Mouse (Mus musculus): ENCODE measurements around the gene Ift172. TPM values are rescaled to one million over a fixed set of nuclear protein-coding genes. Genes with fewer than 3 reads are reported as not detected.
A peak's percentile ranks its signal among the peaks of the same experiment; 100 is the strongest.
"Not testable (repeated sequence)": the region's sequence is repeated elsewhere in the genome, so short reads cannot be mapped to it uniquely, and the experiment has no call there.

The Ift172 gene
- polyA plus RNA-seq, 1 experiment from 2014 or later, result 36.1 TPM

GRCm38 (mm10) chr5:31226641-31227040, 64.3 kb downstream of the Ift172 start:
- Histone ChIP-seq H3K27ac (no peak overlapping the region), H3K9me3 (no peaks in the 10 kb centered on the region), H3K4me3 (no peak overlapping the region), H3K4me2 (no peak overlapping the region), H3K36me3 (no peaks in the 10 kb centered on the region), H3K4me1 (no peaks in the 10 kb centered on the region), H3K9ac (no peak overlapping the region), H3K27me3 (no peaks in the 10 kb centered on the region)
- 58% methylated on average over 1 of the region's 1 CpGs for WGBS
- ATAC-seq (ENCODE audit: insufficient number of reproducible peaks, low FRiP score, low TSS enrichment, low read depth), result no peak

DNA sequence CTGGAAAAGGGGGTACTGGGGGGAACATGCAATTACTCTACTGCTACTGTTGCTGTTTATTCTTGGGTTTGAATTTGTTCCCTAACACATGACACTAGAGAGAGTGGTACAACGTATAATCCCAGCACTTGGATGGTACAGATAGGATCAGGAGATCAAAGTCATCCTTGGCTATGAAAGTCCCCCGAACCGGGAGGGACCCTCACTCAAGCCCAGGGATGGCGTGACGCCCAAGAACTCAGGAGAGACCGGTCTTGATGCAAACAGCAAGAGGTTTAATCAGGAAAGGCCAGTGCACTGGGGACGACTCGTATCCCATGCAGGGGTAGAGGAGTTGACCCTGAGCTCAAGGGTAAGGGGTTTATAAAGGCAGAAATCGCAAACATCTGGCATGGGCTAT, 68.2 kb downstream of the Ift172 start:
- no peak for ATAC-seq (ENCODE audit: insufficient number of reproducible peaks, low FRiP score, low TSS enrichment, low read depth)
- Histone ChIP-seq H3K9me3 (no peaks in the 10 kb centered on the region), H3K27ac (no peak overlapping the region), H3K4me1 (peaks cover 16% of the 10 kb centered on the region; the same call in 1 of the 2 replicates), H3K4me2 (no peak overlapping the region), H3K9ac (no peak overlapping the region), H3K27me3 (no peaks in the 10 kb centered on the region), H3K4me3 (no peak overlapping the region), H3K36me3 (no peaks in the 10 kb centered on the region)
- 88% methylated on average over 9 of the region's 9 CpGs for WGBS

DNA sequence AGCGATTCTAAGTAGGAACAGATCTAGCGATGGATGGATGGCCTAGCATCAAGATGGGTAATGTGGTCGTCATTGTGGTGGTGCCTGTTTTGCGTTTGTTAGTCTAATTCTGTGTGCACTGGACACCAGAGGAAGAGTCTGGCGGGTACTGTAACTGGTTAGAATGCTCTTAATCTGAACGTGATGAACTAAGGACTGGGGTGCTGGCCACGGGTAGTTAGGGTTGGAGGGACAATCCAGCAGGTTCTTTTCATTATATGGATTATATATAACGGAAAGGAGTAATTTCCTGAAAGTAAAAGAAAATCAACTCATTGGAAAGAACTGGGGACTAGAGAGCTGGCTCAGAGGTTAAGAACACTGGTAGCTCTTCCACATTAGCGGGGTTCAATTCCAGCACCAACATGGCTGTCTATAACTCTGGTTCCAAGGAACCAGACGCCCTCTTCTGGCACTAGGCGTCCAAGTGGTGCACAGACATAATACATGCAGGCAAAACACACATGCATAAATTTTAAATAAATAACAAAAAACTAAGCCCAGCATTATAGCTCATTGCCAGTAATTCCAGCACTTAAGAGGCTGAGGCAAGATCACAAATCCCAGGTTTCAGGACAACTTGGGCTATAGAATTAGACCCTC, 69.5 kb downstream of the Ift172 start:
- Histone ChIP-seq H3K9ac (peak overlapping the region; percentile 68), H3K4me2 (peak overlapping the region; percentile 78), H3K9me3 (no peaks in the 10 kb centered on the region), H3K27ac (peak overlapping the region; percentile 93), H3K27me3 (no peaks in the 10 kb centered on the region), H3K4me3 (peak overlapping the region; percentile 99), H3K4me1 (peaks cover 16% of the 10 kb centered on the region; the same call in 1 of the 2 replicates), H3K36me3 (no peaks in the 10 kb centered on the region)
- WGBS, result 14% methylated on average over 11 of the region's 11 CpGs
- ATAC-seq (ENCODE audit: insufficient number of reproducible peaks, low FRiP score, low TSS enrichment, low read depth), result no peak

GRCm38 (mm10) chr5:31220448-31221303, 70.2 kb downstream of the Ift172 start, which contains the start of gene Ppm1g:
Gene Ppm1g, minus strand, starts transcription at chr5:31220687.
- WGBS, result under 1% methylated on average over 70 of the region's 70 CpGs
- peak; percentile 95 for ATAC-seq (ENCODE audit: insufficient number of reproducible peaks, low FRiP score, low TSS enrichment, low read depth)

GRCm38 (mm10) chr5:31219911-31220447, 70.9 kb downstream of the Ift172 start:
- peaks cover 16% of the 10 kb centered on the region; the same call in 1 of the 2 replicates for H3K4me1 ChIP-seq
- no peaks in the 10 kb centered on the region for H3K27me3 ChIP-seq
- H3K9me3 ChIP-seq, result no peaks in the 10 kb centered on the region
- H3K9ac ChIP-seq, result peak overlapping the region; percentile 92
- H3K36me3 ChIP-seq, result no peaks in the 10 kb centered on the region
- ATAC-seq (ENCODE audit: insufficient number of reproducible peaks, low FRiP score, low TSS enrichment, low read depth), result peak; percentile 46
- H3K27ac ChIP-seq, result peak overlapping the region; percentile 93
- peak overlapping the region; percentile 78 for H3K4me2 ChIP-seq
- under 1% methylated on average over 40 of the region's 40 CpGs for WGBS
- H3K4me3 ChIP-seq, result peak overlapping the region; percentile 99

More at GRCm38 (mm10) chr5:31220448-31221303, 70.2 kb downstream of the Ift172 start, which contains the start of gene Ppm1g:
- peak within 1 kb of the TSS; percentile 99 for H3K4me3 ChIP-seq
- peak within 1 kb of the TSS; percentile 78 for H3K4me2 ChIP-seq
- H3K36me3 ChIP-seq, result no peaks in the 10 kb centered on the region
- H3K9ac ChIP-seq, result peak within 1 kb of the TSS; percentile 92
- peaks cover 16% of the 10 kb centered on the region; the same call in 1 of the 2 replicates for H3K4me1 ChIP-seq
- H3K27ac ChIP-seq, result peak within 1 kb of the TSS; percentile 93
- no peaks in the 10 kb centered on the region for H3K9me3 ChIP-seq
- H3K27me3 ChIP-seq, result no peaks in the 10 kb centered on the region

GRCm38 (mm10) chr5:31219474-31219873, 71.4 kb downstream of the Ift172 start:
- WGBS, result 1% methylated on average over 11 of the region's 11 CpGs
- no peak for ATAC-seq (ENCODE audit: insufficient number of reproducible peaks, low FRiP score, low TSS enrichment, low read depth)
- H3K36me3 ChIP-seq, result 0 out of 2 replicates have a peak, but pooled peaks cover 2% of the 10 kb centered on the region
- H3K27ac ChIP-seq, result peak overlapping the region; percentile 93
- peak overlapping the region; percentile 99 for H3K4me3 ChIP-seq
- no peaks in the 10 kb centered on the region for H3K9me3 ChIP-seq
- no peaks in the 10 kb centered on the region for H3K27me3 ChIP-seq
- H3K4me1 ChIP-seq, result peaks cover 16% of the 10 kb centered on the region; the same call in 1 of the 2 replicates
- H3K4me2 ChIP-seq, result peak overlapping the region; percentile 78
- peak overlapping the region; percentile 92 for H3K9ac ChIP-seq

- H3K27me3 ChIP-seq, result no peaks in the 10 kb centered on the region
- WGBS, result 0% methylated on average over 2 of the region's 2 CpGs
- no peak for ATAC-seq (ENCODE audit: insufficient number of reproducible peaks, low FRiP score, low TSS enrichment, low read depth)
- no peak overlapping the region for H3K27ac ChIP-seq
- peak overlapping the region; percentile 78 for H3K4me2 ChIP-seq
- H3K4me3 ChIP-seq, result peak overlapping the region; percentile 99
- no peak overlapping the region for H3K9ac ChIP-seq
- H3K4me1 ChIP-seq, result peaks cover 16% of the 10 kb centered on the region; the same call in 1 of the 2 replicates
- H3K36me3 ChIP-seq, result 0 out of 2 replicates have a peak, but pooled peaks cover 2% of the 10 kb centered on the region
- no peaks in the 10 kb centered on the region for H3K9me3 ChIP-seq
These were observed 71.8 kb downstream of the Ift172 start for GRCm38 (mm10) chr5:31219070-31219469.

- Histone ChIP-seq H3K4me3 (no peak overlapping the region), H3K4me2 (no peak overlapping the region), H3K36me3 (0 out of 2 replicates have a peak, but pooled peaks cover 2% of the 10 kb centered on the region)
These were observed 72.6 kb downstream of the Ift172 start for GRCm38 (mm10) chr5:31218294-31218693.

GRCm38 (mm10) chr5:31216554-31216953, 74.4 kb downstream of the Ift172 start:
- not testable (repeated sequence) for H3K9me3 ChIP-seq; H3K9ac ChIP-seq; H3K4me3 ChIP-seq; ATAC-seq (ENCODE audit: insufficient number of reproducible peaks, low FRiP score, low TSS enrichment, low read depth); H3K27me3 ChIP-seq; H3K36me3 ChIP-seq; H3K27ac ChIP-seq; H3K4me2 ChIP-seq
- 91% methylated on average over 6 of the region's 6 CpGs for WGBS
- peaks cover 16% of the 10 kb centered on the region; the same call in 1 of the 2 replicates for H3K4me1 ChIP-seq

More at GRCm38 (mm10) chr5:31218294-31218693, 72.6 kb downstream of the Ift172 start:
- no peak overlapping the region for H3K27ac ChIP-seq
- ATAC-seq (ENCODE audit: insufficient number of reproducible peaks, low FRiP score, low TSS enrichment, low read depth), result no peak
- no peaks in the 10 kb centered on the region for H3K27me3 ChIP-seq
- peaks cover 16% of the 10 kb centered on the region; the same call in 1 of the 2 replicates for H3K4me1 ChIP-seq
- WGBS, result 63% methylated on average over 7 of the region's 7 CpGs
- H3K9me3 ChIP-seq, result no peaks in the 10 kb centered on the region
- no peak overlapping the region for H3K9ac ChIP-seq

DNA sequence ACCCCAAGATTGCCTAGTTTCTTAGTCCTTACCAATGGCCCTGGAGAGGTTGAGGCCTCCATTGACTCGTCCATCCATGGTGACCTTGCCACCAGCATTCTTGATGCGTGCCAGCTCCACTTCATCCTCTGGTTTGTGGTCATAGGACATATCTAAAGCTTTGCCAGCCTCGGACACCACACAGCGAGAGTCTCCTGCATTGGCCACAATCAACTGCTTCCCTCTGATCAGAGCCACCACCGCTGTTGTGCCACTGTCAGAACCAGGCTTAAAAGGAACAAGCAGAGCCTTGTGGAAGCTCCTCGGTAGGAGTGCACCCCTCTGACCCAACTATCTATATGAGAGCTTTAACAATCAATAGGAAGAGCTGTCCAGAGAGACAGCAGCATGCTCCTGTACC, 86.5 kb downstream of the Ift172 start:
- Histone ChIP-seq H3K9ac (no peak overlapping the region), H3K4me1 (peaks cover 27% of the 10 kb centered on the region), H3K4me2 (no peak overlapping the region), H3K27me3 (no peaks in the 10 kb centered on the region), H3K27ac (no peak overlapping the region), H3K4me3 (no peak overlapping the region), H3K9me3 (peaks cover 5% of the 10 kb centered on the region; the same call in 1 of the 2 replicates), H3K36me3 (peaks cover 62% of the 10 kb centered on the region)
- WGBS, result 90% methylated on average over 6 of the region's 6 CpGs
- no peak for ATAC-seq (ENCODE audit: insufficient number of reproducible peaks, low FRiP score, low TSS enrichment, low read depth)

DNA sequence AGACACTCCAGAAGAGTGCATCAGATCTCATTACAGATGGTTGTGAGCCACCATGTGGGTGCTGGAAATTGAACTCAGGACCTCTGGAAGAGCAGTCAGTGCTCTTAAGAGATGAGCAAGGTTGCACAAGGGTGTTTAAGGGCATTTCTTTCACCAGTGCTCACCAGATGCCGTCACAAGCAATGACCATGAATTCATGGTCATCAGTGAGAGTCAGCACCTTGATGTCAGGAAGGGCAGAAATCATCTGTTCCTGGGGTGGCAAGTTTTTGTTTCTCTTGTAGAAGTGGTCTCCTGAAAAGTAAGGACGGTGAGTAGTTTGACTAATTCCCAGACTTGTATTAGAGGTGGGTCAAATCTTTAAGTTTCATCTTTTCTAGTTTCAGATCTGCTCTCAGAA, 87.0 kb downstream of the Ift172 start:
- H3K27me3 ChIP-seq, result no peaks in the 10 kb centered on the region
- no peak for ATAC-seq (ENCODE audit: insufficient number of reproducible peaks, low FRiP score, low TSS enrichment, low read depth)
- peaks cover 27% of the 10 kb centered on the region for H3K4me1 ChIP-seq
- H3K36me3 ChIP-seq, result peaks cover 68% of the 10 kb centered on the region
- no peak overlapping the region for H3K4me3 ChIP-seq
- H3K4me2 ChIP-seq, result no peak overlapping the region
- no peak overlapping the region for H3K9ac ChIP-seq
- H3K9me3 ChIP-seq, result peaks cover 5% of the 10 kb centered on the region; the same call in 1 of the 2 replicates
- H3K27ac ChIP-seq, result no peak overlapping the region
- 96% methylated on average over 2 of the region's 2 CpGs for WGBS
